Mouse (Mus musculus): ENCODE measurements around the gene Gdf11. TPM values are rescaled to one million over a fixed set of nuclear protein-coding genes. Genes with fewer than 3 reads are reported as not detected.

The Gdf11 gene
- polyA plus RNA-seq, 1 experiment from 2014 or later = 5.8 TPM

DNA sequence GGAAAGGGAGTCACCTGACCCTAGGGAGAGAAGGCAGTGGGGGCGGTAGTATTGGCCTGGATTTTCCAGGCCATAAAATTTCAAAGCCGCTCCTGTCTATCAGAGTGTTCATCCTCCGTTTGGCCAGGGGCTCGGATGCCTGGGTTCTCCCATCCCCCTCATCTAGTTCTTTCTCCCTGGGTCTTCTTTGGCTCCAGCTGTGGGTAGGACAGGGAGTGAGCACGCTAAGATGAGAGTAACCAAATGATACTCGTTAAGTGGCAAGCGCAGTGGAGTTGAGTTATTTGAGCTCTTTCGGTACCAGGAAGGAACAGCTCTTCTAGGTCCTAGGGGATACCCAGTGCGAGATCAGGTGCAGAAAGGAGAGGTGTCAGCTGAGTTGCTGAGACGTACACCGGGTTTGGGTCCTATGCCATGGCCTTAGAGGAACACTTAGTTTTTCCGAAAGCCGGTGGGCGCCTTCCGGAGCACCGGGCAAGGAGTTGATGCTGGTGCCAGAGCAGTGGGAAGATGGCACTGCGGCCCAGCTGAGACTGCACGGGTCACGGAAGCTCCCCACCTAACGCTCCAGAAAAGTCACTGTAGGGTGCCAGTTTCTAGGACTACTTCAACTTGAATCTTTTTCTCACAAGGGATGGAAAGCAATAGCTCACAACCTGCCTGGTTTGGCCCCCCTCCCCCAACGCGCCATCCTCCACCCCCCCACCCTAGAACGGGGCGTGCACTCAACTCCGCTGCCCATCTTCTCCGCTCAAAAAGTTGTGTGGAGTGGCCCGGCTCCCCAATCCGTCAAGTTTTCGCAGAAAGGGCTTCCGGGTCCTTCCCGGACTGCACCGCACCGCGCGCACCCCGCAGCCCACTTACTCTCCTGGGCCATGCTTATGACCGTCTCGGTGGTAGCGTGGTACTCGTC lies 879 bp downstream of the Gdf11 start:
- Histone ChIP-seq H3K4me2 (ENCODE audit: low read length) (peak overlapping the region; percentile 59), H3K4me1 (ENCODE audit: control insufficient read depth, insufficient read depth, low read depth, low read length) (peaks cover 26% of the 10 kb centered on the region), H3K4me3 (ENCODE audit: low read length) (peak overlapping the region; percentile 91), H3K27me3 (replicated peaks; ENCODE audit: control insufficient read depth, insufficient read depth, low read length) (no peaks in the 10 kb centered on the region), H3K9me3 (ENCODE audit: control insufficient read depth, low read length) (no peaks in the 10 kb centered on the region), H3K36me3 (ENCODE audit: control insufficient read depth, insufficient read depth, low read length) (0 out of 2 replicates have a peak, but pooled peaks cover 2% of the 10 kb centered on the region), H3K9ac (ENCODE audit: low read depth, low read length) (peak overlapping the region; percentile 88), H3K27ac (ENCODE audit: low read depth, low read length) (peak overlapping the region; percentile 94)
- ATAC-seq = peak; percentile 3; the same call in 1 of the 2 replicates
- WGBS = under 1% methylated on average over 40 of the region's 40 CpGs

GRCm38 (mm10) chr10:128889846-128890245 lies 1.7 kb downstream of the Gdf11 start:
- Histone ChIP-seq H3K27me3 (replicated peaks; ENCODE audit: control insufficient read depth, insufficient read depth, low read length) (no peaks in the 10 kb centered on the region), H3K4me2 (ENCODE audit: low read length) (peak overlapping the region; percentile 59), H3K36me3 (ENCODE audit: control insufficient read depth, insufficient read depth, low read length) (0 out of 2 replicates have a peak, but pooled peaks cover 2% of the 10 kb centered on the region), H3K9ac (ENCODE audit: low read depth, low read length) (peak overlapping the region; percentile 88), H3K27ac (ENCODE audit: low read depth, low read length) (peak overlapping the region; percentile 30), H3K4me1 (ENCODE audit: control insufficient read depth, insufficient read depth, low read depth, low read length) (peaks cover 26% of the 10 kb centered on the region), H3K4me3 (ENCODE audit: low read length) (peak overlapping the region; percentile 91), H3K9me3 (ENCODE audit: control insufficient read depth, low read length) (no peaks in the 10 kb centered on the region)
- WGBS = 15% methylated on average over 2 of the region's 2 CpGs
- ATAC-seq = no peak

- Histone ChIP-seq H3K9ac (ENCODE audit: low read depth, low read length) (peak overlapping the region; percentile 64), H3K4me2 (ENCODE audit: low read length) (peak overlapping the region; percentile 59), H3K4me3 (ENCODE audit: low read length) (peak overlapping the region; percentile 91), H3K4me1 (ENCODE audit: control insufficient read depth, insufficient read depth, low read depth, low read length) (peaks cover 26% of the 10 kb centered on the region), H3K27me3 (replicated peaks; ENCODE audit: control insufficient read depth, insufficient read depth, low read length) (no peaks in the 10 kb centered on the region), H3K27ac (ENCODE audit: low read depth, low read length) (peak overlapping the region; percentile 65), H3K9me3 (ENCODE audit: control insufficient read depth, low read length) (no peaks in the 10 kb centered on the region), H3K36me3 (ENCODE audit: control insufficient read depth, insufficient read depth, low read length) (0 out of 2 replicates have a peak, but pooled peaks cover 2% of the 10 kb centered on the region)
- 0% methylated on average over 7 of the region's 7 CpGs for WGBS
- peak; percentile 14; the same call in 1 of the 2 replicates for ATAC-seq
Observed at GRCm38 (mm10) chr10:128888941-128889827, 2.3 kb downstream of the Gdf11 start.

- H3K4me3 ChIP-seq (ENCODE audit: low read length) = no peak overlapping the region
- no peaks in the 10 kb centered on the region for H3K4me1 ChIP-seq (ENCODE audit: control insufficient read depth, insufficient read depth, low read depth, low read length)
- H3K9ac ChIP-seq (ENCODE audit: low read depth, low read length) = no peak overlapping the region
- H3K27ac ChIP-seq (ENCODE audit: low read depth, low read length) = no peak overlapping the region
- ATAC-seq = no peak
- H3K36me3 ChIP-seq (ENCODE audit: control insufficient read depth, insufficient read depth, low read length) = 0 out of 2 replicates have a peak, but pooled peaks cover 2% of the 10 kb centered on the region
- no peaks in the 10 kb centered on the region for H3K9me3 ChIP-seq (ENCODE audit: control insufficient read depth, low read length)
- WGBS = 77% methylated on average over 5 of the region's 5 CpGs
- H3K27me3 ChIP-seq (replicated peaks; ENCODE audit: control insufficient read depth, insufficient read depth, low read length) = no peaks in the 10 kb centered on the region
- H3K4me2 ChIP-seq (ENCODE audit: low read length) = no peak overlapping the region
Observed at GRCm38 (mm10) chr10:128882067-128882466, 9.5 kb downstream of the Gdf11 start.

DNA sequence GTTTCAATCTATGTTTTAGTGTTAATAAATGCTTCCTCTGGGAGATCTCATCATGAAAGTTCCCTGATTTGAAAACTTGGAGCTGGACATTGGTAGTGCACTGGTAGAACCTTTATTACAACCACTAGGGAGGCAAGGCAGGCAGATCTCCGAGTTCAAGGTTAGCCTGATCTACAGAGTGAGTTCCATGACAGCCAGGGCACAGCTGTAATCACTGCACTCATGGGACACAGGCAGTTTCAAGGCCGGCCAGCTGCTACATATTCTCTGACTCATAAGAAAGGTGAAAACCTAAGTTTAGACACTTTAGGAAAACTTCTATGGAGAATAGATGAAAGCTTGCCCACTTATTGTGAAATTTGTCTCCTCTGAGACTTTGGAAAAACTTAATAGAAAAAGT lies 12.7 kb downstream of the Gdf11 start:
- no peaks in the 10 kb centered on the region for H3K27me3 ChIP-seq (replicated peaks; ENCODE audit: control insufficient read depth, insufficient read depth, low read length)
- no peak for ATAC-seq
- H3K4me2 ChIP-seq (ENCODE audit: low read length) = no peak overlapping the region
- no peak overlapping the region for H3K27ac ChIP-seq (ENCODE audit: low read depth, low read length)
- H3K9ac ChIP-seq (ENCODE audit: low read depth, low read length) = no peak overlapping the region
- no peaks in the 10 kb centered on the region for H3K4me1 ChIP-seq (ENCODE audit: control insufficient read depth, insufficient read depth, low read depth, low read length)
- WGBS = 84% methylated on average over 2 of the region's 2 CpGs
- H3K4me3 ChIP-seq (ENCODE audit: low read length) = no peak overlapping the region
- H3K36me3 ChIP-seq (ENCODE audit: control insufficient read depth, insufficient read depth, low read length) = no peaks in the 10 kb centered on the region
- no peaks in the 10 kb centered on the region for H3K9me3 ChIP-seq (ENCODE audit: control insufficient read depth, low read length)

GRCm38 (mm10) chr10:128878291-128878690 lies 13.2 kb downstream of the Gdf11 start:
- Histone ChIP-seq H3K9me3 (ENCODE audit: control insufficient read depth, low read length) (no peaks in the 10 kb centered on the region), H3K27me3 (replicated peaks; ENCODE audit: control insufficient read depth, insufficient read depth, low read length) (no peaks in the 10 kb centered on the region), H3K9ac (ENCODE audit: low read depth, low read length) (no peak overlapping the region), H3K27ac (ENCODE audit: low read depth, low read length) (no peak overlapping the region), H3K4me2 (ENCODE audit: low read length) (no peak overlapping the region), H3K4me3 (ENCODE audit: low read length) (no peak overlapping the region), H3K4me1 (ENCODE audit: control insufficient read depth, insufficient read depth, low read depth, low read length) (no peaks in the 10 kb centered on the region), H3K36me3 (ENCODE audit: control insufficient read depth, insufficient read depth, low read length) (0 out of 2 replicates have a peak, but pooled peaks cover 3% of the 10 kb centered on the region)
- ATAC-seq = no peak

- Histone ChIP-seq H3K27me3 (replicated peaks; ENCODE audit: control insufficient read depth, insufficient read depth, low read length) (no peaks in the 10 kb centered on the region), H3K4me3 (ENCODE audit: low read length) (no peak overlapping the region), H3K27ac (ENCODE audit: low read depth, low read length) (no peak overlapping the region), H3K36me3 (ENCODE audit: control insufficient read depth, insufficient read depth, low read length) (0 out of 2 replicates have a peak, but pooled peaks cover 6% of the 10 kb centered on the region), H3K9me3 (ENCODE audit: control insufficient read depth, low read length) (no peaks in the 10 kb centered on the region), H3K4me2 (ENCODE audit: low read length) (no peak overlapping the region), H3K9ac (ENCODE audit: low read depth, low read length) (no peak overlapping the region), H3K4me1 (ENCODE audit: control insufficient read depth, insufficient read depth, low read depth, low read length) (no peaks in the 10 kb centered on the region)
- WGBS = 89% methylated on average over 3 of the region's 3 CpGs
- ATAC-seq = no peak
Observed at GRCm38 (mm10) chr10:128870341-128870740, 21.2 kb downstream of the Gdf11 start.

DNA sequence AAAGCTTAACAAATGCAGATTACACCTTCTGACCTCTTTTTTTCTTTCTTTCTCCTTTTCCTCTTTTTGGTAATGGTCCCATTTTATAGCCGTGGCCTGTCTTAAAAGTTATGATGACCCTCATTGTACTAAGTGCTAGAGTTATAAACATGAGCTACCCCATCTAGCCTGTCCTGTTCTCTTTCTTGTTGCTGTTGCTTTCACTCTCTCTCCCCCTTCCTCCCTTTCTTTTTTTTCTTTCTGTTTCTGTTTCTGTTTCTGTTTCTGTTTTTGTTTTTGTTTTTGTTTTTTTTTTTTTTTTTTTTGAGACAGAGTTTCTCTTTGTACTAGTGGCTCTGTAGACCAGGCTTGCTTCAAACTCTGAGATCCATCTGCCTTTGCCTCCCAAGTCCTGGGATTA lies 25.0 kb downstream of the Gdf11 start:
- no peaks in the 10 kb centered on the region for H3K9me3 ChIP-seq (ENCODE audit: control insufficient read depth, low read length)
- WGBS = 92% methylated on average over 1 of the region's 1 CpGs
- H3K4me2 ChIP-seq (ENCODE audit: low read length) = no peak overlapping the region
- no peaks in the 10 kb centered on the region for H3K27me3 ChIP-seq (replicated peaks; ENCODE audit: control insufficient read depth, insufficient read depth, low read length)
- H3K4me1 ChIP-seq (ENCODE audit: control insufficient read depth, insufficient read depth, low read depth, low read length) = no peaks in the 10 kb centered on the region
- H3K9ac ChIP-seq (ENCODE audit: low read depth, low read length) = no peak overlapping the region
- 0 out of 2 replicates have a peak, but pooled peaks cover 5% of the 10 kb centered on the region for H3K36me3 ChIP-seq (ENCODE audit: control insufficient read depth, insufficient read depth, low read length)
- H3K4me3 ChIP-seq (ENCODE audit: low read length) = no peak overlapping the region
- H3K27ac ChIP-seq (ENCODE audit: low read depth, low read length) = no peak overlapping the region
- ATAC-seq = no peak

- Histone ChIP-seq H3K27me3 (replicated peaks; ENCODE audit: control insufficient read depth, insufficient read depth, low read length) (no peaks in the 10 kb centered on the region), H3K4me1 (ENCODE audit: control insufficient read depth, insufficient read depth, low read depth, low read length) (no peaks in the 10 kb centered on the region), H3K4me2 (ENCODE audit: low read length) (no peak overlapping the region), H3K9me3 (ENCODE audit: control insufficient read depth, low read length) (no peaks in the 10 kb centered on the region), H3K36me3 (ENCODE audit: control insufficient read depth, insufficient read depth, low read length) (0 out of 2 replicates have a peak, but pooled peaks cover 2% of the 10 kb centered on the region), H3K27ac (ENCODE audit: low read depth, low read length) (no peak overlapping the region), H3K4me3 (ENCODE audit: low read length) (no peak overlapping the region), H3K9ac (ENCODE audit: low read depth, low read length) (no peak overlapping the region)
- WGBS = 88% methylated on average over 3 of the region's 3 CpGs
- no peak for ATAC-seq
Observed at GRCm38 (mm10) chr10:128866042-128866441, 25.5 kb downstream of the Gdf11 start.

Measured in hindbrain, embryonic 16.5 days (tissue).